Mouse (Mus musculus) heart, postnatal 0 days (tissue): ENCODE data around the gene Bub1.

Source experiments
- CTCF ChIP-seq: IDR thresholded peaks from 2 replicates; pipeline ENCODE4 v1.5.1; 2016; ENCODE audit warnings: antibody characterized with exemption, control low read depth, low read depth
- EP300 ChIP-seq: IDR thresholded peaks from 2 replicates; pipeline ENCODE4 v1.6.1; 2016; ENCODE audit warnings: antibody characterized with exemption, low read depth

- TF ChIP-seq EP300: no peak
- TF ChIP-seq CTCF: no peak
Measured at GRCm38 (mm10) chr2:127881063-127881462, 49.4 kb upstream of the Bub1 start.
